Mouse (Mus musculus): Measurements from ENCODE around the gene Gas2l1.

DNA sequence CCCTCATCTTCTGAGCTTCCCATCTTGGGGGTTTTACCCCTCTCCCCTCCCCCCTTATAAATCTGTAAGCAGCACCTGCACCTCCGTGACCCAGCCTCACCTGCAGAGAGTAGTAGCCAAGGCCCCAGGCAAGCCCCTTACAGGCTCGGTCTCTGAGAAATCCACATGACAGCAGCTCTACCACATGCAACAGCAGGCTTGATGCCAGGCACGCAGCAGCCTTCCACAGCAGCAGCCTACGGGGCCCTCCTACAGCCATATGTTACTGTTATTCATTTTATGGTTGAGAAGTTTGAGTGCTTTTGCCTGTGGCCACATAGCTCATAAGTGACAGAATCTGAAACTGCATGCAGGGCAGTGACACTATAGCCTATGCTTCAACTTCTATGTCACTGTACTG is 29.7 kb downstream of the Gas2l1 start:
- TF ChIP-seq POLR2A (IDR thresholded peaks at IDR 0.05; ENCODE audit: insufficient read length, low read depth) (no peak), E2F4 (IDR thresholded peaks at IDR 0.05; ENCODE audit: insufficient read depth) (no peak), MYOG (IDR thresholded peaks at IDR 0.05; ENCODE audit: control insufficient read depth in 1 of 3, insufficient read depth in 1 of 3, insufficient read length in 2 of 3, low read depth in 2 of 3) (no peak)

All from myocyte (in vitro differentiated cells).